Mouse (Mus musculus): ENCODE results near the gene Slamf1.

DNA sequence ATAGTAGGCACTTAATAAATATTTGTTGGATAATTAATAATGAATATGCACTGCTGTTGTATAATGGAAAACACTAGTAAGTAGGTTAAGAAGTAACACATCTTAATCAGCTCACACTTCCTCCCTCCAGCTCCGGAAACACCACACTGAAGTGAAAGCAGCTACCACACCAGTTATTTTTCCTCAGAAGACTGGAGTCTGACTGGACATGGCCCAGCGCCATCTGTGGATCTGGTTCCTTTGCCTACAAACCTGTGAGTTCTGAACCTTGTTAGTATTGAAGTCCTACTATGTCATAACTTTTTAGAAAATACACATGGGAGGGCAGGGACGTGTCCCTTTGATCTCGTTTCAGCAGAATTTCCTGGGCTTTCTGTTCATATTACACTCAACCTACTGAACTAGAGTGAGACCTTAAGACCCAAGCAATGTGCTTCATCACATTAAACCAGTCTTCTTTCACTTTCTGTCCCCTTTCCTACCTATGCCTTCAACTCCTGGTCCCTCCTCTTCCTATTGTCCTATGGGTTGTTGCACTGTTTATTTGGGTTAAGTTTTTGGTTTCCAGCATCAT is 73.6 kb downstream of the Slamf1 start:
- TF ChIP-seq POLR2A (IDR thresholded peaks at IDR 0.05; ENCODE audit: borderline replicate concordance, extremely low read depth, insufficient read depth, insufficient read length, poor library complexity, severe bottlenecking) (no peak), CTCF (IDR thresholded peaks at IDR 0.05; ENCODE audit: borderline replicate concordance, extremely low read depth, insufficient read depth, insufficient read length) (no peak)

Data from brain, embryonic 14.5 days (tissue).